Mouse (Mus musculus) stomach, embryonic 14.5 days (tissue): ENCODE data around the gene Polm. TPM values are rescaled to one million over a fixed set of nuclear protein-coding genes. Genes with fewer than 3 reads are reported as not detected.

ENCODE experiments used
- ATAC-seq: fragments of 200-750 bp; cut with Nextera tagmentation; 2 replicates; pipeline ENCODE4 v1.8.0; 2017; ENCODE audit warnings: low read depth, moderate TSS enrichment; ENCODE audit not compliant: insufficient number of reproducible peaks, insufficient read depth, low FRiP score
- H3K27ac ChIP-seq: fragments of 300-500 bp; sonication (generic); 2 replicates; pipeline ENCODE4 v1.5.1; 2014; ENCODE audit warnings: mild to moderate bottlenecking, low read length, moderate library complexity, mixed read lengths
- H3K27me3 ChIP-seq: fragments of 300-500 bp; sonication (generic); 2 replicates; pipeline ENCODE4 v1.6.1; 2014; ENCODE audit warnings: low read length, control low read depth, mixed read lengths; ENCODE audit not compliant: control insufficient read depth, insufficient read depth
- H3K36me3 ChIP-seq: fragments of 300-500 bp; sonication (generic); 2 replicates; pipeline ENCODE4 v1.6.1; 2014; ENCODE audit warnings: mild to moderate bottlenecking, control low read depth, low read length, moderate library complexity, mixed read lengths; ENCODE audit not compliant: control insufficient read depth, insufficient read depth
- H3K4me1 ChIP-seq: fragments of 300-500 bp; sonication (generic); 2 replicates; pipeline ENCODE4 v1.6.1; 2014; ENCODE audit warnings: low read length, control low read depth, mixed read lengths; ENCODE audit not compliant: control insufficient read depth, insufficient read depth
- H3K4me2 ChIP-seq: fragments of 300-500 bp; sonication (generic); replicated peaks from 2 replicates; pipeline ENCODE4 v1.6.1; 2014; ENCODE audit warnings: low read depth, low read length, control low read depth
- H3K4me3 ChIP-seq: fragments of 300-500 bp; sonication (generic); 2 replicates; pipeline ENCODE4 v1.5.1; 2014; ENCODE audit warnings: low read depth, low read length, control low read depth
- H3K9ac ChIP-seq: fragments of 300-500 bp; sonication (generic); replicated peaks from 2 replicates; pipeline ENCODE4 v1.6.1; 2014; ENCODE audit warnings: low read depth, mild to moderate bottlenecking, control low read depth, low read length, moderate library complexity, mixed read lengths
- H3K9me3 ChIP-seq: fragments of 300-500 bp; sonication (generic); 2 replicates; pipeline ENCODE4 v1.6.1; 2016; ENCODE audit warnings: low read depth, low read length, control low read depth; ENCODE audit not compliant: control insufficient read depth
- WGBS: fragments of 180-500 bp; shearing (Covaris S2); extraction: QIAGEN DNeasy Blood & Tissue Kit; methylation state at CpG from one replicate; pipeline ENCODE4 v1.1.7; 2014; 5-methylcytosine and 5-hydroxymethylcytosine counted together
- polyA plus RNA-seq: library from polyadenylated mRNA; unstranded; fragments of >200 nt; fragmentation: Nextera tagmentation; extraction: Ambion mirVana; gene quantifications from 2 replicates; pipeline ENCODE4 v1.2.1, GENCODE M21; 2014

The Polm gene
- polyA plus RNA-seq, 1 experiment from 2014 or later, result 10.3 TPM

- Histone ChIP-seq H3K27ac (no peak overlapping the region), H3K27me3 (no peaks in the 10 kb centered on the region), H3K36me3 (peaks cover 9% of the 10 kb centered on the region; the same call in 1 of the 2 replicates), H3K4me3 (no peak overlapping the region), H3K4me1 (peaks cover 13% of the 10 kb centered on the region; the same call in 1 of the 2 replicates), H3K9ac (no peak overlapping the region), H3K9me3 (no peaks in the 10 kb centered on the region), H3K4me2 (no peak overlapping the region)
- ATAC-seq, result 0 out of 2 replicates have a peak, but pooled peaks have one; percentile 20
- 63% methylated on average over 6 of the region's 6 CpGs for WGBS
These were observed 22.8 kb upstream of the Polm start for GRCm38 (mm10) chr11:5860639-5861038.

DNA sequence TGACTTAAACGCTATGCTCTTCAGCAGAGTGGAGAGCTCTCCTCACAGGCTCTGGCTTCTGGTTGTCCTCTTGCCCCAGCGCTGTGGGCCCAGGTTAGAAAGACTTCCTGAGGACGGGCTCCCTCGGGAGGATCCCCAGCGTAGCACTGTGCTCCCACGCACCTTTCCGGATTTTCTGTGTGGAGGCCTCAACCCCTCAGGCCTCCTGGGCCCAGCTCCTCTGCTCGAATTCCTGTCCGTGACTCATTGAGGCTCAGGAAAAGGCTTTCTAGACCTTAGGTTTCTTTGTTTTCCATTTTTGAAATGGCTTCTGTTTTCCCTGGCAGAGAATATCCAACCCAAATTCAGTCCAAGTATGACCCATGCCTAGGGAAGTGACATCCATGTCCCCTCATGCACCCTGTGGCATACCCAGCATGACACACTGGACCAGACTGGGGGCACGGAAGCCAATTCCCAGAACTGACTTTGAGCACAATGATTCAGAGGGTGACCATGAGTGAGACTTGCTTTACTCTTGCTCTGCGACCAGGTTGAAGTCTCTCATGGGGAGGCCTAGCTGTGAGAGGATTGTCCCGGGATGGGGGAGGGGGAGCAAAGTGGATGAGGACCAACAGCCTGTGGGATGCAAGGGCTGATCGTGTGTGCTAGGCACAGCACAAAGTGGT lies 22.2 kb upstream of the Polm start:
- 88% methylated on average over 13 of the region's 13 CpGs for WGBS
- ATAC-seq, result no peak
- Histone ChIP-seq H3K4me3 (no peak overlapping the region), H3K36me3 (peaks cover 5% of the 10 kb centered on the region; the same call in 1 of the 2 replicates), H3K9me3 (no peaks in the 10 kb centered on the region), H3K4me1 (peaks cover 13% of the 10 kb centered on the region; the same call in 1 of the 2 replicates), H3K27ac (no peak overlapping the region), H3K9ac (no peak overlapping the region), H3K4me2 (no peak overlapping the region), H3K27me3 (no peaks in the 10 kb centered on the region)

DNA sequence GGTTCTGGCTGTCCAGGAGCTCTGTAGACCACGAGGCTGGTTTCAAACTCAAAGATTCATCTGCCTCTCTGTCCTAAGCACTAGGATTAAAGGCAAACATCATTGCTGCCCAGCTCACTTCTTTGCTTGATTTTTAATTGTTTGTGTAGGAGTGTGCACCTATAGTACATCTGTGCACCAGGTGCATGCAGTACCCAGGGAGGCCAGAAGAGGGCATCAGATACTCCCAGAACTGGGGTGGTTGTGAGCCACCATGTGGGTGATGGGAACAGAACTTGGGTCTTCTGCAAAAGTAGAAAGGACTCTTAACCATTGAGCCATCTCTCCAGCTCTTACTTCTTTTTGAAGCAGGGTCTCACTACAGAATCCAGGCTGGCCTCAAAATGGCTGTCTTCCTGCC lies 20.9 kb upstream of the Polm start:
- no peaks in the 10 kb centered on the region for H3K27me3 ChIP-seq
- H3K4me2 ChIP-seq, result no peak overlapping the region
- peaks cover 13% of the 10 kb centered on the region; the same call in 1 of the 2 replicates for H3K4me1 ChIP-seq
- ATAC-seq, result no peak
- 76% methylated on average over 1 of the region's 1 CpGs for WGBS
- H3K27ac ChIP-seq, result no peak overlapping the region
- H3K9me3 ChIP-seq, result no peaks in the 10 kb centered on the region
- no peak overlapping the region for H3K4me3 ChIP-seq
- no peaks in the 10 kb centered on the region; the same call in 1 of the 2 replicates for H3K36me3 ChIP-seq
- no peak overlapping the region for H3K9ac ChIP-seq

DNA sequence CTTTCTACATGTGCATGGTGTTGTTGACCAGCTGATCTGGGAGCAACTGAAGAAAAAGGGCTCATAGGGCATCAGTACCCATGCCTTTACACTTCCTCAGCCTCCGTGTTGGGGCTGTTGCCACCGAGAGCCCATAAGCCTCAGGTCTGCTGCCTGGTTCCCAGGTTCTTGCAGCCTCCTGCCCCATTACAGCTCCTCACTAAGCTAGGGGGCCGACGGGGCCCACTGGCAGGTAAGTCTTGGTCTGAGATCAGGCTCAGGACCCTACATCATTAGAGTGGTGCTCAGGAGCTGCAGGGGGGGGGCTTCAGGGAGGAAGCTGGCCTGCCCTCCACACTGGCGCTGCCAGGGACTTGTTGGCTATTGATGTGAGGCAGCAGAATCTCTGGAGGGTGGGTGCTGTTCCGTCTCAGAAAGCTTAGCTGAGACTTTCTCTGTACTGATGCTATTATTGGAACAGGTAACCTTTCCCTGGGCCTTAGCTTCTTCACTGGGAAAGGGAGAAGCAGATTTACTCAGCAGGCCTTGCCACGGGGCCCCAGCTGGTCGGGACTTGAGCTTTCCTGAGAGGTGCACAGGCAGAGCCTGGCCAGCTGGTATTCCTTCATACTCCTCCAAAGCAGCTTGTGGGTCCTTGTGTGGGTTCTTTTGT lies 18.8 kb upstream of the Polm start:
- no peaks in the 10 kb centered on the region for H3K9me3 ChIP-seq
- H3K27ac ChIP-seq, result no peak overlapping the region
- H3K9ac ChIP-seq, result no peak overlapping the region
- 73% methylated on average over 8 of the region's 8 CpGs for WGBS
- no peaks in the 10 kb centered on the region for H3K36me3 ChIP-seq
- H3K27me3 ChIP-seq, result no peaks in the 10 kb centered on the region
- H3K4me2 ChIP-seq, result no peak overlapping the region
- no peak for ATAC-seq
- H3K4me3 ChIP-seq, result no peak overlapping the region
- peaks cover 10% of the 10 kb centered on the region; the same call in 1 of the 2 replicates for H3K4me1 ChIP-seq

- 38% methylated on average over 7 of the region's 7 CpGs for WGBS
- Histone ChIP-seq H3K9ac (no peak overlapping the region), H3K4me2 (no peak overlapping the region), H3K4me1 (peaks cover 5% of the 10 kb centered on the region; the same call in 1 of the 2 replicates), H3K9me3 (no peaks in the 10 kb centered on the region), H3K27ac (no peak overlapping the region), H3K36me3 (no peaks in the 10 kb centered on the region), H3K4me3 (no peak overlapping the region), H3K27me3 (no peaks in the 10 kb centered on the region)
- no peak for ATAC-seq
These were observed 18.1 kb upstream of the Polm start for GRCm38 (mm10) chr11:5855902-5856301.

GRCm38 (mm10) chr11:5855481-5855880 lies 17.7 kb upstream of the Polm start:
- Histone ChIP-seq H3K4me2 (no peak overlapping the region), H3K4me1 (0 out of 2 replicates have a peak, but pooled peaks cover 2% of the 10 kb centered on the region), H3K4me3 (no peak overlapping the region), H3K9me3 (no peaks in the 10 kb centered on the region), H3K27ac (no peak overlapping the region), H3K9ac (no peak overlapping the region), H3K27me3 (no peaks in the 10 kb centered on the region), H3K36me3 (no peaks in the 10 kb centered on the region)
- no peak for ATAC-seq

GRCm38 (mm10) chr11:5852314-5852713 lies 14.5 kb upstream of the Polm start:
- Histone ChIP-seq H3K4me2 (no peak overlapping the region), H3K9me3 (no peaks in the 10 kb centered on the region), H3K4me3 (no peak overlapping the region), H3K27me3 (no peaks in the 10 kb centered on the region), H3K9ac (no peak overlapping the region), H3K4me1 (0 out of 2 replicates have a peak, but pooled peaks cover 2% of the 10 kb centered on the region), H3K27ac (no peak overlapping the region), H3K36me3 (no peaks in the 10 kb centered on the region)
- ATAC-seq, result no peak
- WGBS, result 44% methylated on average over 1 of the region's 1 CpGs

- no peak for ATAC-seq
- Histone ChIP-seq H3K9ac (no peak overlapping the region), H3K36me3 (no peaks in the 10 kb centered on the region), H3K27ac (no peak overlapping the region), H3K27me3 (no peaks in the 10 kb centered on the region), H3K9me3 (no peaks in the 10 kb centered on the region), H3K4me1 (0 out of 2 replicates have a peak, but pooled peaks cover 2% of the 10 kb centered on the region), H3K4me3 (no peak overlapping the region), H3K4me2 (no peak overlapping the region)
- WGBS, result 39% methylated on average over 4 of the region's 4 CpGs
These were observed 13.4 kb upstream of the Polm start for GRCm38 (mm10) chr11:5851021-5851736.
